Mouse (Mus musculus): ENCODE results near the gene Klhdc8a.
"Not testable (repeated sequence)": the region's sequence is repeated elsewhere in the genome, so short reads cannot be mapped to it uniquely, and the experiment has no call there.

Gene Klhdc8a

DNA sequence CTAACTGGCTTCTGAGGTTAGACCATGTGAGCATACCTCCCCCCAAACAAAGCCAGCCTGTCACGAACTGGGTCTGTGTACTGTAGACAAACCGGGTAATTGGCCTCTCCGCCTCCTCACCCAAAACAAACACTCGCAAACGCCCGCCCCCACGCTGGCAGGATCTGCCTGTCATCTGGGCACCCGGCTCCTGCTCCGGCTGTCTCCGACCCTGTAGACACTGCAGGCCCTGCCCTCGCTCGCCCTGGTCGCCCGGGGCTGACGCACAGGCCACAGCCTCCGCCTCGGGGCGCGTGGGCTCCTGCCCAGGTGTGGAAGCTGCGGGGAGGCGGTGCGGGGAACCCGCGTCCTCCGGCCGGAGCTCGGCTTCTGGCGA is at the start of gene Klhdc8a:
TSS of gene Klhdc8a (plus strand) at position 202 of the 376 bp plus-strand sequence.
- no peak for DNase-seq (ENCODE audit: low spot score)

DNA sequence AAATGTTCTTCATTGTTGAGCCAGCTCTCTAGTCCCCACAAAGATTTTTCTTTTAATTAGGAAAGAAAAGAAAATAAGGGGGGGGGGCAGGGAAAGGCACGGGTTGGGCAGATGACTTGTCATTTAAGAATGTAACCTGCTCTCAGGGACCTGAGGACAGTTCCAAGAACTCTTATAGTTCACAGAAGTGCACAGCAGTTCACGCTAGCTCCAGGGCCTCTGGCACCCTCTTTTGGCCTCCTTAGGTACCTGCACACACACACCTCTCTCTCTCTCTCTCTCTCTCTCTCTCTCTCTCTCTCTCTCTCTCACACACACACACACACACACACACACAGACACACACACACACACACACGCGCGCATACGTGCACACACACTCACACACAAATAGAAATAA is 44.0 kb upstream of the Klhdc8a start:
- DNase-seq (ENCODE audit: low spot score) = no peak

DNA sequence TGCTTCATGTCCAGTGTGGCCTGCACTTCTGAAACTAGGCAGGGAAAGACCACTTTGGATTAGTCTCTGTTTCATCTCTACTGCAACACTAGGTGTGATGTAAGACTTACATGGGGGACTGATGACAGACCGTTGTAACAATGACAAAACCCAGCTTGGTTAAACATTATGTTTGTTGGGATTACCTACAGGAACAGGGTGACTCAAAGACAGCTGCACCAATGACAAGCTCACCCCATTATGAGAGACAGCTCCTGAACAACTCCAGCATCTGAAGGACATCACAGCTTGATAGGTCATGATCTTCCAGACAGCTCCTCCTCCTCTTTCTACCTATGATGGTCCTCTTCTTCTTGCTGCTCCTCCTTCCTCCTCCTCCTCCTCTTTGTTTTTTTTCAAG is 38.1 kb upstream of the Klhdc8a start:
- DNase-seq (ENCODE audit: low spot score) = no peak

DNA sequence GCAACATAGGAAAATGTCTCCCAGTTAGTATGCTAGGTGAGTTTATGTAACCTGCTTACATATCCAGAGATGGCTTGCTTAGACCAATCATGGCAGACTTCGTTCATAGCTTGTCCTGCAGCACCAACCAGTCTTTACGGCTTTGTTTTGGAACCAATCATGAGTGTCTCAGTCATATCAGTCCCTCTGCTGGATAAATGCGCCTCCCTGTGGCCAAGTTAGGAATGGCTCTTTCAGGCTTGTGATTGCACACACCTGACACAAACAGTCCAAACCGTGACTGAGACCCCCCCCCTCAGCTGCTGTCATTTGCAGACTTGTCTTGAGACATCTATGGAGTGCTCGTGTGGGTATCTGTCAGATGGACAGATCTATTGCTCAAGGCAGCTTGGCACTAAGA is 37.4 kb upstream of the Klhdc8a start:
- DNase-seq (ENCODE audit: low spot score) = no peak

DNA sequence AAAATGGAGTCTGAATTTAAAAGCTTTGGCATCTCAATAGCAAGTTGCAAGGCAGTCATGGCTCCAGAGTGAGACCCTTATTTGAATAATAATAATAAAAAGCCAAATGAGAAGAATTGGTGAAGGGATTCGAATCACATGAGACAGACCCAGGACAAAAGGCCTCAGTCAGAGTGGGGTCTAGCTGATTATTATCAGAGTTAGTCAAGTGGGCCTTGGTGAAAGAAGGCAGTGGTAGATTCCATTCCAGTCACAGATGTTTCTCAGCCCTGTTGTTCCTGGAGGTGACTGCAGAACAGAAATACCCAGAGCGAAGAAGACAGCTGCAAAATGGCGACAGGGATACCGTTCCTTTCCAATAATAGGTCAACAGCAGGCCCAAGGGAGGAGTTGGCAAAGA is 34.8 kb upstream of the Klhdc8a start:
- no peak for DNase-seq (ENCODE audit: low spot score)

DNA sequence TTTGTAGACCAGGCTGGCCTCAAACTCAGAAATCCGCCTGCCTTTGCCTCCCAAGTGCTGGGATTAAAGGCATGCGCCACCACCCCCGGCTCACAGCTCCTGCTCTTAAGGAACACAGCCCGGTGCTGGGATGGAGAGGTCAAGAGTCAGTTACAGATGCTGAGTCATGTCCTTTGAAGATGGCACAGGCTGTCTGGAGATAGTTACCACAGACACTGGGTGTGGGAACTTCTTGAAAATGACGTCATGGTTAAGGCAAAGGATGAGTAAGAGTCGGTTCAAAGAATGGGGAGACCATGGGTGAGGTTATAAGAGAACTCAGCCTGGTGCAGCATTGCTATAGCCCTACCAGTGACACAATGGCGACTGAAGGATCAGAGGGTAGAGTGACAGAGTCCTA is 33.8 kb upstream of the Klhdc8a start:
- DNase-seq (ENCODE audit: low spot score) = peak; percentile 12

DNA sequence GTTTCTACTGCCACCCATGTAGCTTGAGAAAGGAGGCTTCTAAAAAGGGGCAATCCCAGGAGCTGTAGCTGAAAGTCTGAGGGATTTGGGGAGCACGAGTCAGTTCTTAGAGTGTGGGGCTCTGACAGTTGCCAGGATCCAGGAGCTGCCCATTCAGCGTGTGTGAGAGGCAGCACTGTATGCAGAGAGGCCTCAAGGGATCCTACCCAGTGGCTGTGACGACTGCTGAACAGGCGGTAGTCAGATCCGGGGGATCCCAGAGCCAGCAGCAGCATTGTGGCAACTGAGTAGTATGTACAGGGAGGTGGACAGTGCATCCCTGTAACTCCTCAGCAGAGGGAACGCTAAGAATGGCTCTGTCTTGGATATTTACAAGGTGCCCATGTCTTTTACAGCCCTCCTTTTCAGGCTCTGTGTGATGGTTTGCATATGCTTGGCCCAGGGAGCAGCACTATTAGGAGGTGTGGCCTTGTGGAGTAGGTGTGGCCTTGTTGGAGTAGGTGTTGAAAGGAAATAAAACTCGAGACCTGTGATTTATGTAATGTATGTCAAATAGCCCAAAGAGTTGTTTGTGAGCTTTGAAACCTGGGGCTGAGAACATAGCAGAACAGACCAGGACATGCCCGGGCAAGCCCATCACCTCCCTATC is 33.1 kb upstream of the Klhdc8a start:
- DNase-seq (ENCODE audit: low spot score) = no peak

DNA sequence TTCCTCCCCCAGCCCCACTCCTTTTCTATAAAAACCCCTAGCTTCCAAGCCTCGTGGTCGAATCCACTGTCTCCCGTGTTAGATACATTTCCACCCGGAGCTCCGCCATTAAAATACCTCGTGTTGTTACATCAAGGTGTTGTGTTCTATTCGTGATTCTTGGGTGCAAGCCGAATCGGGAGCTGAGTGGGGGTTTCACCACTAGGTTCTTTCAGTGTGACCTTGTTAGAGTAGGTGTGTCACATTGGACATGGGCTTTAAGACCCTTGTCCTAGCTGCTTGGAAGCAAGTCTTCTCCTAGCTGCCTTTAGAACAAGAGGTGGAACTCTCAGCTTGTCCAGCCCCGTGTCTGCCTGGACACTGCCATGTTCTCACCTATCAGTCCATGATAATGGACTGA is 32.5 kb upstream of the Klhdc8a start:
- no peak for DNase-seq (ENCODE audit: low spot score)

DNA sequence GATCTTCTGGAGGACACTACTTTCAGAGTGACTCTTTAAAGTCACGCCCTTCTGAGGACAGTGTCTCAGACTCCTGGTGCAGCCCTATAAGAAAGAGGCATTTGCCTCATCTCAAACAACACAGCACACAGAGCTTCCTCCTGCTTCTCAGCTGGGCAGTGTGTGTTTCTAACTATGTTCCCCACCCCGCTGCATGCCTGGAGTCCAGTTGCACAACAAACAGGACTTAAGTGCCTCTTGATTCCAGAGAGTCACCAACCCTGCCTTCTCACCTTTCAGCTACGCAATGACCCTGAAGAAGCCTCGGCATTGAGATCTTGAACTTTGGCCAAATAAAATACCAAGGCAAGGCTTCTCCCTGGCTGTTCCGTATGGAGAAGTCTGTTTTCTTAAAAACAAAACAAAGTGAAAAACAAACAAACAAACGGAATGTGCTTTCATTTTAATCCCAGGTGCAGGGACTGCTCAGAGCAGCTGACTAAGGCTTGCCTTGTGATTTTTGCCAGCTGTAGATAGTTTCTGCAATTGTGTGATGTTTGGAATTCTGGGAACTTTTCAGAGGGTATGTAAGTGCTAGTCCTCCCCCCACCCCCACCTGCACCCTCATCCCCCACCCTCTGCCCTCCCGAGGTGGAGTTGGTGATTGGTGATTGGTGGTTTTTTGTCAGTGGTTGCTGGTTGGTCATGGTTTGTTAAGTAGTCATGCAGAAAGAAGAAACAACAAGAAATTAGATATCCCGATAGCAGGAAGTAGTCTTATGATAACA is 31.5 kb upstream of the Klhdc8a start:
- no peak for DNase-seq (ENCODE audit: low spot score)

DNA sequence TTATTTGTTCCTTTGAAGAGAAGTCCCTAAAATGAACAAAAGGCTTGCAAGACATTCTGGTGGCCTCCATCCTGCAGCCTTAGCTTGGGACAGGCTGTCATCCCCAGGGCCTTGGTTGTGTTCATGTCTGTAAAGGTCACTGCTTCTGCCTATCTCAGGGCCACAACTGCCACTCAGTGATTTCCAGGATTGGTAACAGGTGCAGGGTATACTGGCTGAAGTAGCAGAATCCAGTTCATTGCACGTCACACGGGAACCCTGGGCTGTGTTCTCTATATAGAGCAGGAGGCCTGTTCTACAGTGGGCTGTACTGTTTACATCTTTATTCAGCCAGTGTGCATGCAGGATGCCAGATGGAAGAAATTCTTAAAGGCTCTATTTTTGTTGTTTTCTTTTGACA is 30.5 kb upstream of the Klhdc8a start:
- no peak for DNase-seq (ENCODE audit: low spot score)

DNA sequence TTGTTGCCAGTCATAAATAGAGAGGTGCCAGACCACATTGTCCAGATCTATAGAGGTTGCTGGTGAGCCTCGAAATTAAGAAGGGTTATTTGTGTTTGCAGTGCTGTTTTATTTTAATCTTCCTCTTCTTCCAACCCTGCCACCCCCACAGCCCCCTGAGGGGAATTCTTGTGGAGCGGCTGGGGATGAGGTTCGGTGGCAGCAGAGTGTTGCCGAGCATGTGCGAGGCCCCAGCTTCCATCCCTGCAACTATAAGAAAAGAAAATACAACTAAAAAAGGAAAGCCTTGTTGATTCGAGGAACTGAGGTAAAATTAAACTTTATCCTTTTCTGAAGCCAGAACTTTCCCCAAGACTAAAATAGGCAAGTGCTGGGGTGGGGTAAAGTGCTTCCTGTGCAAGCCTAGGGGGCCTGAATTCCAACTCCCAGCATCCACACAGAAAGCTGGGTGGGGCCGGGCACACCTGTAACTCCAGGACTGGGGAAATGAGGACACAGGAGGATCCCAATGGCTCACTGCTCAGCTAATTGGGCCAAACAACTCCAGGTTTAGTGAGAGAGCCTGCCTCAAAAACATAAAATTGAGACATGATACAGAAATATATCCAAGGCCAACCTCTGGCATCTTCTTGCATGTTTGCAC is 29.9 kb upstream of the Klhdc8a start:
- DNase-seq (ENCODE audit: low spot score) = no peak

DNA sequence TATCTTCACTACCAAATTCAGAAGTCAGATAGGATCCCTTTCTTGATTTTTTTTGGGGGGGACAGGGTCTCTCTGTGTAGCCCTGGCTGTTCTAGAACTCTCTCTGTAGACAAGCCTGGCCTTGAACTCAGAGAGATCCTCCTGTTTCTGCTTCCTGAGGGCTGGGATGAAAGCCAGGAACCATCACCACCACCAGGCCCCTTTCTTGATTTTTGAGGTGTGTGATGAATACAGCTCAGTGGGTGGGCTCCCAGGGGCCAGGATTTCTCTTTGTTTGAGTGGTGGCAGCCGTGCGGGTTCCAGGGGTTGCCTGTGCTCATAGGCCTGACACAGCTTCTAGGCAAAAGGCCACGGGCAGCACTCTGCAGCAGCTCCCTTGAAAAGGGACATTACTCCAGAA is 27.2 kb upstream of the Klhdc8a start:
- no peak for DNase-seq (ENCODE audit: low spot score)

DNA sequence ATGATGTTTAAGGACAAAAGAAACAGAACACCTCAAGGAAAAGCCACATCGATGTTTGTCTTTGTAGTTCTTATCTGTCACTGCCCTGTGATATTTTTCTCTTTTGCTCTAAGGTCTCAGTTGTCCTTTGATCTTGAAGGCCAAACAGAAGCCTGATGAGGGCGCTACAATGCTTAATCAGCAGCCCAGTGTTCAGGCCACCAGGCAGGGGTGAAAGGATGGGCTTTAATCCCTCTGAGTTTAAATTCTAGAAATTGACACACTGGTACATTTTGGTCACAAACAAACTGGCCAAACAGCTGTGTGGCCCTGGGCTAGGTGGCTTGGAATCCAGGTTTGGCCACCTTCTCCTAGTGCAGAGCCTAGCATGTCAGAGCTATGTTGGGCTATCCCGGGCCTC is 21.7 kb upstream of the Klhdc8a start:
- no peak for DNase-seq (ENCODE audit: low spot score)

DNA sequence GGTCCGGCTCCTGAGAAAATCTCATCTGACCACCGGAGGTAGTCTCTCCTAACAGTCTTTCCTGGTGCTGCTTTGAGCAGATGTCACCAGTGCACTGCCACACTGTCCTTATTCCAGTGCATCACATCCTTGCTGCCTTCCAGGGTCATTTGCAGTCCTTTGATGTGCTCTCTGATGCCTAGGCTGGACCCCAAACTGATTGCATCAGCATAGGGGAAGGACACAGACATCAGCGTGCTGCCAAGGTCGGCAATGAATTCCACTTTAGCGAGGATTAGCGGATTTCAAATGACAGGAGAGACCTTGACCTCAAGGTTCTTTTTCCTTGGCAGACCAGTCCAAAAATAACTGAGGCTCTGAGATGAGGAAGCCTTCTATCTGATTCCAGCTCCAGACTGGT is 21.3 kb upstream of the Klhdc8a start:
- no peak for DNase-seq (ENCODE audit: low spot score)

DNA sequence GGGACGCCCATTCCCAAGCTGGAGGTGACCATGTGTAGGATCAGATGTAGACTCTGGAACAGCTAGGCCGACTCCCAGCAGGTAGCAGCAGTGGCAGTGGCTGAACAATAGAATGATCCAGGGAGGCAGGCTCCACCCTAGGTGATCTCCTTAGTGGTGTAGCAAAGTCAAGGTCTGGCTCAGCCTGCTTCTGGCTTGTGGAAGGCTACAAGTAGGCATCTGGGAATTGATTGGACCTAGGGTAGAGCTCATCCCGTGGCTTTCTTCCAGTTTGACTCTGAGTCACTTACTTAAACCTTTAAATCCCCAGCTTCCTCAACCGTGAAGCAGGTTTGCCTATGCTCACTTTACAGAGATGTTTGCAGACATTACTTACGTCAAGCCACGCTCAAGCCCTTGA is 17.8 kb upstream of the Klhdc8a start:
- DNase-seq (ENCODE audit: low spot score) = not testable (repeated sequence)

DNA sequence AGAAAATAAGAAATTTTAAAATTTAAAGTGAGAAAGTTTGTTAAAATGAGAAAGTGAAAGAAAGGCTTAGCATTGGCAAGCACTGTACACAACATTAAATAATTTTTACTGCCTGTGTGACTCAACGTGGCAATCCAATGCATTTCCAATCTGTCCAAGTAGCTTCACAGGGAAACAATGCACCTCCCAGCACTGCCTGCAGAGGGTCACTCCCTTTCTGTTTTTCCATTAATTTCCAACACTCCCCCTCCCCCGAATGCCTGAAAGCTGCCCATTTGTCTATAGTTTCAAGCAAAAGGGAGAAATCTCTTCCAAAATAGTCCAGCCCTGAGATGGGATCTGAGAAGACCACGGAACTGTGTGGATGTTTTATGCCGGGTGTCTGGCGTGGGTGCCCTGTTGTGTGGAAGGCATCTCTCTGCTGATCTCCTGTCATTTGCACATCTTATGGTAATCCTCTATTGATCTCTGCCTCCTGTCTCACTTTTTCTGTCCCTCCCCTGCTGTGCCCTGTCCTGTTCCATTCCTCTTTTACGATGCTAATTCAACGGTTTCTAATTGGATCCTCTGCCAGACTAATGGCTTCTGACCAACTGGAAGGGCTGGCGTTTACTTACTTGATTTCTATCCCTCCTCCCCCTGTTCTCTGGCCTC is 16.8 kb upstream of the Klhdc8a start:
- no peak for DNase-seq (ENCODE audit: low spot score)

DNA sequence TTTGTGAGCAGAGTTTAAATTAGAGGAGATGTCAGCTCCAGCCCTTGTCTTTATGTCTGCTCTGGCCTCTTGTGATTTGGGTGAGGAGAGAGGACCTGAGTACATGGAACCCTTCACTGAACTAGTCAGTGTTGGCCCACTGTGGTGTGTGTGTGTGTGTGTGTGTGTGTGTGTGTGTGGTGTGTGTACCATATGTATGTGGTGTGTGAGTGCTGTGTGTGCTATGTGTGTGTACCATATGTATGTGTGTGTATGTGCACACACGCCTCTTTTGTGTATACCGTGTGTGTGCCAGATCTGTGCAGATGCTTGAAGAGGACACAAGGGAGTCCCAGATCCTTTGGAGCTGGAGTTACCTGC is 16.3 kb upstream of the Klhdc8a start:
- DNase-seq (ENCODE audit: low spot score) = no peak

DNA sequence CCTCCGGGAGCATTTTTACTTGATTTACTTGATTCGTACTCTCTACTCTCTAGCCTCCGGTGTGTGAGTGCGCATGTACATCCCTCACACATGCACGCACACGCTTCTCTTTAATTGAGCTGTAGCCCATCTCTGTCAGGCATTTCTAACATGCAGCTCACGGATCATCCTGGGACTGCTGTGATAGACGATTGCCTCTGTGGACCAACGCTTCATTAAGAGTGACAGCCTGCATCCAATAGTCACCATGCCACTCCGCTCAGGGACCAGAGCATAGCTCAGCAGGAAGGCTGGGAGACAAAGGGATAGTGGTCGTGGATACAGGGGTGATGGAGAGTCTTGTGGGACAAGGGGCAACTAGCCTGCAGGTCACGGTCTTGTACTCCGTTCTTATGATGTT is 15.4 kb upstream of the Klhdc8a start:
- DNase-seq (ENCODE audit: low spot score) = no peak

DNA sequence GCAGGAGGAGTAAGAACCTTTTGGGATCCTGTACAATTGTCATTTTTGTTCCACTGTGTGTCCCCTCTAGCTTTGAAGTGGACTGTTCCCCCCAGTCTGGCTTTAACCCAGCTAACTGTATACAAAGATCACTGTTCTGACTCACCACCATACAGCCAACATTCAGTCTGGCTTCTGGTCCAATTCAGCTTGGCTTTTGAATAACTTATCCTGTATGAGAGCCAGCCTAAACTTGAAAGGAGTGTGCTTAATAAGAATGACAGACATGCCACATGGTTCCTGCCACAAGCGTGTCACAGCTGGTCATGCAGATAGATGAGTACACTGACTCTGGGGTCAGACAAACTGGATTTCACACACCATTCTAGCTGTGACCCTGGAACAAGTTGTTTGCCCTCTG is 11.7 kb upstream of the Klhdc8a start:
- no peak for DNase-seq (ENCODE audit: low spot score)

DNA sequence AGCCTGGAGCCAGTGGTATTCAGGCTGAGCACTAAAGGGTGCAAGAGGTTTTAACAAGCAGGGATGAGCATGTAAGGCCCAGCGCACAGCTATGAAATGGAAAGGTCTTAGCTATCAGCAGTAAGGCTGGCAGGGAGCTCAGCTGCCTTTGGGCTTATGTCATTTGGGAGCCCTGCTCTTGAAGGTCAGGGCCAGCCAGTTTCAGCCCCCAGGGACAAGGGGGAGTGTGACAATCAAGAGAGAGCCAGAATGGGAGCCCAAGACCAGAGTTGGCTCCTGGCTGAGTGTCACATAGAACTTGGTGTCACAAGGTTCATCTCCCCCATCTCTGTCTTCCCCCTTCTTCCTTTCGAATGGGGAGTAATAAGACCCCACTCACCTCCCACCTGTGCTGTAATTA is 11.0 kb upstream of the Klhdc8a start:
- no peak for DNase-seq (ENCODE audit: low spot score)

DNA sequence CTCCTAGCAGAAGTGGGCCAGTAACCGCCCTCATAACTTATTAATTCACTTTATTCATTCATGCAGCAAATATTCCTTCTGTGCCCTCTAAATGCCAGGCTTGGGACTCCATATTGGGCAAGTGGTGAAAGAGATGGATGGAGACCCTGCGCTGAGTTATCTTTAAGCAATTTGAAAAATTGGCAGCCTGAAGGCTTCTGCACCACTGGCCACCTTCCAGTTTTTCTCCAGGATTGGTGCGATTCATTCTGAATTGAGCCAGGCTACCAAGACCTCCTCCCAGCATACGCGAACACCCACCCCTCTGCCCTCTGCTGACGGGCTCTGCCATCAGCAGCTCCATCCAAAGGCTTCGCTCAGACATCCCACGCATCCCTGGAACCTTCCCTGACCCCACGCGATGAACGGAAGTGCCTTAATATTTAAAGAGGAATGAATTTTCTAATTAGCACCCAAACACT is 10.4 kb upstream of the Klhdc8a start:
- no peak for DNase-seq (ENCODE audit: low spot score)

DNA sequence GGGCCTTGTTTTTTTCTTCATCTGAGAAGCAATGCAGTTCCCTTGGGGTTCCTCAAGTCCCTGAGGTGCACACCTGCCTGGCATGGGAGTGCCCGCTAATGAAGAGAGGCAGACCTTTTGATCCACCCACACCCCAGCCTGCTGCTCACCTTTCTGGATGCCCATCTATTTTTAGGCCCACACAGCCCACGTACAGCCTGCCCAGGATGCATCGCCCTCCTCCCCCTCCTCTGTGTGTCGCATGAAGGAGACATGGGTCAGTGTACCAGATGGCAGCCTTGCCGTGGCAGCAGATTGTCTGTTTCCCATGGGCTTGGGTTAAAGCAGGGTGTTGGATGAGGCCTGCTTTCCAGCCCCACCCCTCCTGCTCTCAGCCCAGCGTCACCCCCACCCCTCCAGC is 8.5 kb upstream of the Klhdc8a start:
- no peak for DNase-seq (ENCODE audit: low spot score)

Data from spleen, adult 12 weeks (tissue).